Mouse (Mus musculus) olfactory bulb, adult 2 months (tissue): ENCODE measurements around the gene Ap4e1.

Experiments used
- CTCF ChIP-seq: fragments of 200-500 bp; IDR thresholded peaks from 2 replicates; pipeline ENCODE4 v1.5.1; 2012; ENCODE audit warnings: low read depth, mild to moderate bottlenecking, low read length, moderate library complexity; ENCODE audit not compliant: insufficient read depth
- POLR2A ChIP-seq: fragments of 200-500 bp; IDR thresholded peaks from 2 replicates; pipeline ENCODE4 v1.6.1; 2012; ENCODE audit warnings: mild to moderate bottlenecking, low read depth, low read length, moderate library complexity; ENCODE audit not compliant: insufficient read depth

DNA sequence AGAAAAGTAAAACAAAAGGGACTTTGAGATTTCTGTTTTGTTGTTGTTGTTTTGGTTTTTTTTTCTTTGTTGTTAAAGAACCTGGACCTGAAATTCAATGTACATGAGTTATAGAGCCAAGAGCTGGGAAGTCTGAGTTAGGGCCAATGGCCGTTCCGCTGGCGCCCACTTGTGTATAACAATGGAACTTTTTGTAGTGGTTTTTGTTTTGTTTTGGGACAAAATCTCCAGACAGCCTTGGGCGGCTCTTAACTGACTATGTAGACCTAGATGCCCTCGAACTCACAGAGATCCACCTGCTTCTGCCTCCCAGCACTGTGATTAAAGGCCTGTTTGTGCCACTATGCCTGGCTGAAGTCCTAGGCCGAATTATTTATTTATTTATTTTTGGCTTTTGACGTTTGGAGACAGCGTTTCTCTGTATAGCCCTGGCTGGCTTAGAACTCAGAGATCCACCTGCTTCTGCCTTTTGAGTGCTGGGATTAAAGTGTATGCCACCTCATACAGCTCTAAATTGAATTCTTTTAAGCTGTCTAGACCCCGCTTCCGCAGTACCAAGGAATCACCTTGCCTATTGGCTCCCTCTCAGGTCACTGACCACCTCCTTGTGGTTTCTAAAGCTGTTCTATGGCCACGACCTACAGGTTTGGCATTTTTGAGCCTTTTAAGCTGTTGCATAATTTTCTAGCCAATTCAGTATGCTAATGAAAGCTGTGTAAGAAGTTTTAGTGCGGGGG is 1.7 kb upstream of the Ap4e1 start:
- TF ChIP-seq POLR2A (no peak), CTCF (no peak)
